Mouse (Mus musculus) retina, postnatal 1 day (tissue): ENCODE results near the gene Stxbp6.
"Not testable (repeated sequence)": the region's sequence is repeated elsewhere in the genome, so short reads cannot be mapped to it uniquely, and the experiment has no call there.

Source experiments
- DNase-seq: peaks from one replicate; pipeline ENCODE4 v3.0.0-alpha.2; 2012

Stxbp6 gene

GRCm38 (mm10) chr12:45053319-45053718, 21.2 kb downstream of the Stxbp6 start:
- DNase-seq: no peak

GRCm38 (mm10) chr12:45052860-45053259, 21.6 kb downstream of the Stxbp6 start:
- DNase-seq: no peak

DNA sequence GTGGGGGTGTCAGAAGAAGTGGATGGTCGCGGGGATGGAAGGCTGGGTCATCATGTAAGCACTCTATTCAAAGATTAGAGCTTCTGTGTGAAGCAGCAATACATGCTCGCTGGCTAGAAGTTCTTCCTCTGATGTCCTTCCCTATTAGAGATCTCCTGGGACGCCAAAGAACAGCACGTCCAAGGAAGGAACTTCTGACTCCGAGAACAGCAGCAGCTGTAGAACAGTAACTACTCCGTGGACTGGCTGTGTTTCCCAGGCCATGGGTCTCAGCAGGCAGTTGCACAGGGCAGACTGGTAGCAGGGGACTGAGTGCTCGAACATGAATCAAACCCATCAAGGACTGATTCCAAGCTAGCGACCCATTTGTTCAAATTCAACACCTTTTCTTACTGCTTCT, 24.6 kb downstream of the Stxbp6 start:
- DNase-seq: no peak

- DNase-seq: not testable (repeated sequence)
Measured at GRCm38 (mm10) chr12:45047711-45048110, 26.8 kb downstream of the Stxbp6 start.

DNA sequence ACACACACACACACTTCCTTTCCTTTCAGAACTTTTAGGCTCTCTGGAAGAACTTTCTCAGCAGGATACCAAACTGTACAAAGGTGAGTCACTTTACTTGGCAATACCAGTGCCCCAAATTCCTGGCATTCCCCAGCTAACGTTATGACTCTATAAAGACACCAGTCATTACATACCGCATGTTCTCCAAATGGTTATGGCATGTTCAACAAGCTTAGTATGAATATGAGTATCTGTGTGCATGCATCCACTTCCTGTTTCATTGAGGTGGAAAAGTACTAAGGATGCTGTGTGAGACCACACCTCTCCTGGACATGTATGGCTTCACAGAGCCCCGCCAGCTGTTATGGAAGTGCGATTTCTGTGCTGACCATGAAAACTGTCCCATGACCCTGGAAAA, 27.3 kb downstream of the Stxbp6 start:
- DNase-seq: no peak

GRCm38 (mm10) chr12:45044581-45044980, 29.9 kb downstream of the Stxbp6 start:
- no peak for DNase-seq

DNA sequence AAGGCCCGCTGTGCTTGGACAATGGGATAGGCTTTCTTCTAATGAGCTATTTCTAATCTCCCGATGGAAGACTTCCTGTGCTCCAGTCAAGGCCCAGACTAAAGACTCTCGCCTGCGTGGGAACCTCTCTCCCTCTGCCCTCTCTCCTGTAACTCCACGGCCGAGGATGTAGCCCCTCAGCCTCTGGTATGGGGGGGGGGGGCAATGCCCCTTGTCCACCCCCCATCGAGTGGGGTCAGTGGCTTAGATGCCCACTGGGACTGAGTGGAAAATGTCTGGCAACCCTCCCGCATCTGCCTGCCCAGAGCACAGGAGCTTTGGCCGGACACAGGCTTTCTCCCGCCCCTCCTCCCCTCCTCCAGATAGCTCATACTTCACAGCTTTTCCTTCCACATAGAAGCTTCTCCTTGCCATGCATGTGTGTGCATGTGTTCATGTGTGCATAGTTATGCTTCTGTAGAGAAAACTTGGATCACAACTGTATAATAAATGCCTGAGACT, 31.9 kb downstream of the Stxbp6 start:
- no peak for DNase-seq

GRCm38 (mm10) chr12:45037496-45037895, 37.0 kb downstream of the Stxbp6 start:
- no peak for DNase-seq

GRCm38 (mm10) chr12:45037091-45037490, 37.4 kb downstream of the Stxbp6 start:
- no peak for DNase-seq

DNA sequence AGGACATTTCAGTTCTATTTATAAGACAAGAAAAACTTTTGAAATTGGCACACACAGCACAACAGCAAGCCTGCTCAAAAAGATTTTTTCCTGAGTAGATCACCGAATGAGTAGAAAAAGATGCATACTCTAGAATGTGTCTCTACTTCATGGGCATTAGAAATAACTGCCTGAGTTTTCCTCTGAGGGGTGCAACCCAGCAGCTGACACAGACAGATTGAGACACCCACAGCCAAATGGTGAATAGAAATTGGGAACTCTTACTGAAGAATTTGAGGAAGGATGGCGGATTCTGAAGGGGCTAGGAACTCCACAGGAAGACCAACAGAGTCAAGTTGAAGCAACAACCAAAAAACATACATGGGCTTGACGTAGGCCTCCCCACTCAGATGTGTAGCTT, 43.8 kb downstream of the Stxbp6 start:
- DNase-seq: no peak

DNA sequence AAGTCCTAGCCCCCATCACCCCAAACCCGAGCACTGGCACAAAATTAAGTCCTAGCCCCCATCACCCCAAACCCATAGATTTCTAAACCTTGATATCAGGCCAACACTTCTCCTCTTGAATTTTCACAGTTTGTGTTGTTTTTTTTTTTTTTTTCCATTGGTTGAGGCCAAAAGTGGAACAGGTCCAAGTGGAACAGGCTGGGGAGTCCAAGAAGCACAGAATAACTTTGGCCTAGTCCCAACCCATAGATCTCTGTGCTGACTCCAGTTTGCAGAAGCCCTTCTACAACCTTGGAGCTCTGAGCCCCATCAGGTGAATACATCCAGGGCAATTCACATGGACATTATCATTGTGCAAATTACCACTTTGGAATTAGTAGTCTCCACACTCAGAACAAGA, 48.2 kb downstream of the Stxbp6 start:
- no peak for DNase-seq

DNA sequence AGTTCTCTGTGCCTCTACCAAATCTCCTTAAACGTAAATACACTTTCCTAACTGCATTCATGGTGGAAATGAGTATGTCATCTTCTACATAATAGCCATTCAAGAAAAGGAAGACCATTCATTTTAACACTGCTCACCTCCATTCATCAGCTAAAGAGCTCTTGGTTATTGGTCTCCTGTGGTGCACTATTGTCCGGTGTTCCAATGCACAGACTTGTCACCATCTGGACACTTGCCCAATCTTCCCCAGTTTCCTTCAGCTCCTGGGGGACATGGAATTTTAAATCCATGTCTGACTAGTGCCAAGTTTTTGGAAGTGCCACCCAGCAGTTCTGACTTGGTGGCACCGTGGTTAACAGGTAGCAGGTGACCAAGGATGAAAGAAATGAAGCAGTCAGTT, 54.5 kb downstream of the Stxbp6 start:
- DNase-seq: no peak

- DNase-seq: no peak
Measured at GRCm38 (mm10) chr12:45019059-45019822, 55.3 kb downstream of the Stxbp6 start.

- no peak for DNase-seq
Measured at GRCm38 (mm10) chr12:45013246-45013756, 61.2 kb downstream of the Stxbp6 start.

DNA sequence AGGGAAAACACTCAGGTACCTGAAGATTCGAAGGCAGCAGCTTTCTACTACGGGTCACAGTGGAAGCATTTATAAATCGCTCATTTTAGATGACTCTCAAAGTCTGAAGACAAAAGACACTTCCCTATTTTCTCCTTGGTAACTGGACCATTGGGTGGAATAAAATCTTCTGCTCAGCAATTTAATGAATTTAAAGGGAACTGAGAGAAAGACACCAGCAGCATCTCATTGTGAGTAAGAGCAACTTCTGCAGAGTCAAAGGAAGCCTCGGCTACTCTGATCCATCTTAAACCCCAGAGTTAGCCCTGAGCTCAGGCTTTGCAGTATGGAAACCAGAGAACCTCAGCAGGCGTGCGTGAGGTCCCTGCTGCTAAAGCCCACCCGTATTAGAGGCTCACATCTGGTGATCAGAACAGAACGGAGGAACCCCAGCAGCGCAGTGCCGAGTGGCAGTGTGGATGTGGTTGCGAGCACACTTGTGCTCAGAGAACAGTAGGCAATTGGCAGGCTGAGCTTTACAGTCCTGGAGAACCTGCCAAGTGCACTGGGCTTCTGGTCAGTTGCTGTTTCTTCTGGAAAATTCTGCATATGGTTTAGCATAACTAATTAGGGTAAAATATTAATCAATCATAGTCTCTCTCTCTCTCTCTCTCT, 62.9 kb downstream of the Stxbp6 start:
- DNase-seq: no peak

GRCm38 (mm10) chr12:45011006-45011405, 63.5 kb downstream of the Stxbp6 start:
- no peak for DNase-seq

GRCm38 (mm10) chr12:45009984-45010611, 64.4 kb downstream of the Stxbp6 start:
- no peak for DNase-seq

- no peak for DNase-seq
Measured at GRCm38 (mm10) chr12:45006569-45006968, 67.9 kb downstream of the Stxbp6 start.

DNA sequence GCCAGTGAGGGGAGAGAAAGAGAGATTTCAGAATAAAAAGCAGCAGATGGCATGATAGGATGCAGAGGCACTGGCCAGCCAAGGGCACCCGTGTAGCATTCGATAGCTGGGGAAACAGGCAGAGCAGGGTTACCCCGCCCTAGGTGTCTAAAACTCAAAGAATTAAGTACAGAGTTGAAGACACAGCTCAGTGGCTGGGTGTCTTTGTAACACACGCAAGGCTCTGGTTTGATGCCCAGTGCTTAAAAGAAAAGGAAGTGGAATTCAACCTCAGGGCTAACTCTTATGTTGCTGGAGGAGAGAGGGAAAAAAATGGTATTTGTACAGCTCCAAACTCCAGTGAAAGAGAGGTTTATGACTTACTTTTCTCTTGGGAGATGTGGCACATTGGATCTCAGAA, 68.5 kb downstream of the Stxbp6 start:
- DNase-seq: no peak

DNA sequence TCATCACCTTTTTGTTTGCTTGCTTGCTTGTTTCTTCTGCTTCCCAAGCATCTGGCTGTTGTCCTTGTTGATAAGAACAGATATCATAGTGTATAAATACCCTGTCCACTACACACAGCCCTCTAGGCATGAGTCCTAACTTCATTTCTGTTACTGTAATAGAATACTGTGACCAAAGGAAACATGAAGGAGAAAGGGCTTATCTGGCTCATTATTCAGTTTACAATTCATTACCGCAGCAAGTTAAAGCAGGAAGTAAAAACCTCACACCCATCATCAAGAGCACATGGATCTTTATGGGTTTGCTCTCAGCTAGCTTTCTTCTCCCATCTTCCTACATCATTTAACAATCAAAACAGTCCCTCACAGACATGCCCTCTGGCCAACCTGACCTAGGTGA, 72.5 kb downstream of the Stxbp6 start:
- no peak for DNase-seq

DNA sequence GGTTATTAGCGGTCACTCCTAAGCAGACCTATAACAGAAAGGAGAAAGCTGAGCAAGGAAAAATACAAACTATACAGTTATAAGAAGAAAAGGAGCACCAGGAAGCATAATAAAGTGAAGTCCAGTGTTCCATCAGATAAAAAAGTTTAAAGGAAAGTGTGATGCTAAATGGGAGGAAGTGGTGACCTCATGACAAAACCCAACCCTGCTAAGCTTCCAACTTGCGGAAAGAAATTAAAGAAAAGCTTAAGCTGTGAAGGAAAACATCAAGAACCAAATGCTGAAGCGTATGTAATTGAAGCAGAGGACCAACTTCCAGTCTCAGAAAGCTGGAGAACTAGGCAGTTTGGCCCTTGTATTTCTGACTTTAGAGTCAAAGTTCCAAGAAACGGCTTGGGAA, 77.1 kb downstream of the Stxbp6 start:
- no peak for DNase-seq

GRCm38 (mm10) chr12:44996897-44997296, 77.6 kb downstream of the Stxbp6 start:
- DNase-seq: no peak

GRCm38 (mm10) chr12:44996274-44996673, 78.2 kb downstream of the Stxbp6 start:
- DNase-seq: no peak

GRCm38 (mm10) chr12:44993391-44993790, 81.1 kb downstream of the Stxbp6 start:
- DNase-seq: no peak
